Mouse (Mus musculus) stomach, embryonic 16.5 days (tissue): ENCODE data around the gene Smim5. TPM values are rescaled to one million over a fixed set of nuclear protein-coding genes. Genes with fewer than 3 reads are reported as not detected.

Source experiments
- ATAC-seq: fragments of 200-750 bp; cut with Nextera tagmentation; 2 replicates; pipeline ENCODE4 v1.8.0; 2017; ENCODE audit warnings: moderate number of reproducible peaks, moderate TSS enrichment; ENCODE audit not compliant: insufficient read depth, low FRiP score
- H3K27ac ChIP-seq: fragments of 300-500 bp; sonication (generic); 2 replicates; pipeline ENCODE4 v1.5.1; 2014; ENCODE audit warnings: low read length
- H3K27me3 ChIP-seq: fragments of 300-500 bp; sonication (generic); 2 replicates; pipeline ENCODE4 v1.6.1; 2014; ENCODE audit warnings: low read length, control low read depth, mixed read lengths; ENCODE audit not compliant: control insufficient read depth, insufficient read depth
- H3K36me3 ChIP-seq: fragments of 300-500 bp; sonication (generic); 2 replicates; pipeline ENCODE4 v1.6.1; 2014; ENCODE audit warnings: low read length; ENCODE audit not compliant: control insufficient read depth, insufficient read depth
- H3K4me1 ChIP-seq: fragments of 300-500 bp; sonication (generic); 2 replicates; pipeline ENCODE4 v1.6.1; 2014; ENCODE audit warnings: low read length, control low read depth, mixed read lengths; ENCODE audit not compliant: control insufficient read depth, insufficient read depth
- H3K4me2 ChIP-seq: fragments of 300-500 bp; sonication (generic); 2 replicates; pipeline ENCODE4 v1.6.1; 2014; ENCODE audit warnings: low read depth, low read length, mixed read lengths
- H3K4me3 ChIP-seq: fragments of 300-500 bp; sonication (generic); replicated peaks from 2 replicates; pipeline ENCODE4 v1.5.1; 2014; ENCODE audit warnings: mild to moderate bottlenecking, low read length
- H3K9ac ChIP-seq: fragments of 300-500 bp; sonication (generic); 2 replicates; pipeline ENCODE4 v1.6.1; 2014; ENCODE audit warnings: low read length
- H3K9me3 ChIP-seq: fragments of 300-500 bp; sonication (generic); replicated peaks from 2 replicates; pipeline ENCODE4 v1.6.1; 2016; ENCODE audit warnings: low read length, control low read depth; ENCODE audit not compliant: control insufficient read depth
- WGBS: fragments of 180-500 bp; shearing (Covaris S2); extraction: QIAGEN DNeasy Blood & Tissue Kit; methylation state at CpG from one replicate; pipeline ENCODE4 v1.1.7; 2014; 5-methylcytosine and 5-hydroxymethylcytosine counted together
- polyA plus RNA-seq: library from polyadenylated mRNA; unstranded; fragments of >200 nt; fragmentation: Nextera tagmentation; extraction: Ambion mirVana; gene quantifications from 2 replicates; pipeline ENCODE4 v1.2.1, GENCODE M21; 2015

The Smim5 gene
- polyA plus RNA-seq, 1 experiment from 2014 or later = 8.5 TPM

DNA sequence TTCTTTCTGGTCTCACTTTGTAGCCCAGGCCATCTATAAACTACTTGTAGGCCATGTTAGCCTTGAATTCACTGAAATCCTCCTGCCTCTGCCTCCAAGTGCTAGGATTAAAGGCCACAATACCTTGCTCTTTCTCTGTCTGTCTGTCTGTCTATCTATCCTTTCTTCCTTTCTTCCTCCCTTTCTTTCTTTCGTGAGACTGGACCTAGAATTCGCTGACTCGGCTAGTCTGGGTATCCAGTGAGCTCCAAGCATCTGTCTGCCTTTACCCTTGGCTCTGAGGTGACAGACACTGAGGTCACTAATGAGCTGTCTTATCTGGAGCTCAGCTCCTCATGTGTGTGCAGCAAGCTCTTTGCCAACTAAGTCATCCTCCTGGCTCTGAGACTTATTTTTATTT lies 23.8 kb upstream of the Smim5 start:
- Histone ChIP-seq H3K4me2 (no peak overlapping the region), H3K4me1 (0 out of 2 replicates have a peak, but pooled peaks cover 6% of the 10 kb centered on the region), H3K9me3 (no peaks in the 10 kb centered on the region), H3K27ac (no peak overlapping the region), H3K4me3 (no peak overlapping the region), H3K27me3 (no peaks in the 10 kb centered on the region), H3K36me3 (no peaks in the 10 kb centered on the region), H3K9ac (no peak overlapping the region)
- 87% methylated on average over 3 of the region's 3 CpGs for WGBS
- no peak for ATAC-seq

DNA sequence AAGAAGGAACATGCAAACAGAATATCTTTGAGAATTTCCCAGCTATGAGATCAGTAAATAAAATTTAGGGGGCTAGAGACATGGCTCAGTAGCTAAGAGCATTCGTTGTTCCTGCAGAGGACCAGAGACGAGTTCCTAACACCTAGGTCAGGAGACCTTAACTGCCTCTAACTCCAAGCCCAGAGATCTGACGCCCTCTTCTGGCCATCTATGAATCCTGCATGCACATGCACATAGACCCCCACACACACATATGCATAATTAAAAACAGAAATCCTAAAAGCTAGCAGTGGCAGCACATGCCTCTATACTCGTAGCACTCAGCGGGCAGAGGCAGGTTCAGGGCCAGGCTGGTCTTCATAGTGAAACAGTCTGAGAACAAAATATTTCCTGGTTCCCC lies 23.3 kb upstream of the Smim5 start:
- ATAC-seq = no peak
- Histone ChIP-seq H3K27me3 (no peaks in the 10 kb centered on the region), H3K4me2 (no peak overlapping the region), H3K4me1 (0 out of 2 replicates have a peak, but pooled peaks cover 6% of the 10 kb centered on the region), H3K9ac (no peak overlapping the region), H3K9me3 (no peaks in the 10 kb centered on the region), H3K4me3 (no peak overlapping the region), H3K36me3 (no peaks in the 10 kb centered on the region), H3K27ac (peak overlapping the region; percentile 58; the same call in 1 of the 2 replicates)
- 79% methylated on average over 5 of the region's 5 CpGs for WGBS

DNA sequence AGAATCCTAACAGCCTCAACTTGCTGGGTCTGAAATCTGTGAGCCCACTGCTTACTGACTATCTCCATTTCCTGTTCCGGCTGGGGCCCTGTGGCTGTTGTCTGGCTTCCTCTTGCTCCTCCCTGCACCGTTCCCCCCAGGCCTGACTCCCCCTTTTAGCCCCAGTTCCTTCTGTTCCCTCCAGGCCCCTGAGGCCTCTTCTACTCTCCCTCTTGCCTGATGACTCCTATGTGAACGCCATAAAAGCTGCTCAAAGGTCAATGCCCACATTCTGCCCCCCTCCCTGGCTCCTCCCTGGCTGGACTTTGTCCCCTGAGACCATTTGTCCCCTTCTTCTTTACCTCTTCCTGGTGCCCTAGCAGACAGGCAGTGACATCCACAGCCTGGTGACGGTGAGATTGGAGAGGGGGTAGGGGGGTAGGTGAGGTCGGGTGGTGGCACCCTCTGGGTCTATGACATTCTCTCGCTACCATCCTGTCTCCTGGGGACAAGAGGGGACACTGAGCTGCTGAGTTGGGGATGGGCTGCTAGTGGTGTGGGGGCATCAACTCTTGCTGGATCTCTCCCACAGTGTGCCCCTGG lies 22.5 kb upstream of the Smim5 start:
- Histone ChIP-seq H3K27ac (peak overlapping the region; percentile 58), H3K27me3 (no peaks in the 10 kb centered on the region), H3K9me3 (no peaks in the 10 kb centered on the region), H3K4me3 (peak overlapping the region; percentile 5; the same call in 1 of the 2 replicates), H3K36me3 (no peaks in the 10 kb centered on the region), H3K4me2 (no peak overlapping the region), H3K4me1 (0 out of 2 replicates have a peak, but pooled peaks cover 4% of the 10 kb centered on the region), H3K9ac (peak overlapping the region; percentile 31; the same call in 1 of the 2 replicates)
- ATAC-seq = peak; percentile 71
- WGBS = 42% methylated on average over 6 of the region's 6 CpGs

DNA sequence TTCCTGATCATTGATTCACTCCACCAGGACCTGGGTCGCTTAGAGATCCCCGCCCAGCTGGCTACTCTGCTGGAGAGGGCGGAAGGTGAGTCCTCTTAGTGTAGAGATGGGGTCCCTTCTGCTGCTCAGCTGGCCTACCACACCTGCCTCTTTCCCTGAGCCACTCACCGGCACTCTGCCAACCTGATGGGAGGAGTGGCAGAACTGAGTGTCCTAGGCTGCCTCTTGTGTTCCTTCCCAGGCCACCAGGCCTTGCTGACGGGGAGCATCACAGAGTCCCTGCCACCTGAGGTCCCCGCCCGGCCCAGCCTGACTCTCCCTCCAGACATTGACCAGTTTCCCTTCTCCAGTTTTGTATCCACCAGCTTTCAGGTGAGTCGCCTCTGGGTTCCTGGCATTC lies 21.7 kb upstream of the Smim5 start:
- Histone ChIP-seq H3K36me3 (no peaks in the 10 kb centered on the region), H3K9me3 (no peaks in the 10 kb centered on the region), H3K4me2 (no peak overlapping the region), H3K4me1 (0 out of 2 replicates have a peak, but pooled peaks cover 3% of the 10 kb centered on the region), H3K27ac (peak overlapping the region; percentile 47), H3K9ac (0 out of 2 replicates have a peak overlapping the region, but pooled peaks have one; percentile 40), H3K27me3 (no peaks in the 10 kb centered on the region), H3K4me3 (peak overlapping the region; percentile 5; the same call in 1 of the 2 replicates)
- ATAC-seq = no peak
- WGBS = 65% methylated on average over 8 of the region's 8 CpGs

DNA sequence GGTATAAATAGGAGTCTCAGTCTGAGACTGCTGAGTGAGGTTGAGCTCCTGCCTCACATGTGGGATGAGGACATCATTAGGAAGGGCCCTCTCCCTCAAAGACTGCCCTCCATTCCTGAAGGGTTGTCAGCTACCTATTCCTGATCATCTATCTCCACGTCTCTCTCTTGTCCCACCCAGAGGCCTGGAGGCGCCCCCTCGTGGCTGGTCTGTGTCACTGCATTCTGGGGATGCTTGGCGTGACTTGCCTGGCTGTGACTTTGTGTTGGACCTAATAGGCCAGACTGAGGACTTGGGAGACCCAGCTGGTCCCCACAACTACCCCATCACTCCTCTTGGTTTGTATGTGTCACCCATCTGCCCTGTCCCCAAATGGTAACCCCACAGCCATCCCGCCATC lies 18.8 kb upstream of the Smim5 start:
- H3K27me3 ChIP-seq = no peaks in the 10 kb centered on the region
- no peak overlapping the region for H3K9ac ChIP-seq
- H3K36me3 ChIP-seq = no peaks in the 10 kb centered on the region
- ATAC-seq = no peak
- H3K27ac ChIP-seq = no peak overlapping the region
- H3K4me2 ChIP-seq = no peak overlapping the region
- H3K4me1 ChIP-seq = 0 out of 2 replicates have a peak, but pooled peaks cover 3% of the 10 kb centered on the region
- WGBS = 25% methylated on average over 5 of the region's 5 CpGs
- no peaks in the 10 kb centered on the region for H3K9me3 ChIP-seq
- no peak overlapping the region for H3K4me3 ChIP-seq

DNA sequence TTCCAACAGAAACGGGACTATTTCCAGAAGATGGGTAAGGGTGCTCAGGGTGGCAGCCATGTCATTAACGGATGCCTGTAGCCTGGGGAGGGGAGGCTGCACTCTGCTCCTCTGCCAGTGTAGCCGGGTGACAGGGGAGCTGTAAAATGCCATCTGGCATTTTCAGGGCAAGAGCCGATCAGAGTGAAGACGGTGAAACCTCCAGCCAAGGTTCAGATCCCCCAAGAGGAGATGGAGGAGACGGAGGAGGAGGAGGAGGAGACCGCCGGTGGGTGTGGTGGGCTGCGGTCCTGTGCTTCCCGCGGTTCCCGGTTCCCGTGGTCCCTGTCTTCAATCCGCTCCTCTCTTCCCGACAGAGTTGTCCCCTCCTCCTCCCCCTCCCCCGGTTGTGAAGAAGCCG lies 16.5 kb upstream of the Smim5 start:
- no peak overlapping the region for H3K27ac ChIP-seq
- no peak overlapping the region for H3K9ac ChIP-seq
- no peaks in the 10 kb centered on the region for H3K36me3 ChIP-seq
- H3K9me3 ChIP-seq = no peaks in the 10 kb centered on the region
- H3K27me3 ChIP-seq = no peaks in the 10 kb centered on the region
- 37% methylated on average over 15 of the region's 17 CpGs for WGBS
- H3K4me2 ChIP-seq = no peak overlapping the region
- no peak overlapping the region for H3K4me3 ChIP-seq
- 0 out of 2 replicates have a peak, but pooled peaks cover 3% of the 10 kb centered on the region for H3K4me1 ChIP-seq
- ATAC-seq = no peak

DNA sequence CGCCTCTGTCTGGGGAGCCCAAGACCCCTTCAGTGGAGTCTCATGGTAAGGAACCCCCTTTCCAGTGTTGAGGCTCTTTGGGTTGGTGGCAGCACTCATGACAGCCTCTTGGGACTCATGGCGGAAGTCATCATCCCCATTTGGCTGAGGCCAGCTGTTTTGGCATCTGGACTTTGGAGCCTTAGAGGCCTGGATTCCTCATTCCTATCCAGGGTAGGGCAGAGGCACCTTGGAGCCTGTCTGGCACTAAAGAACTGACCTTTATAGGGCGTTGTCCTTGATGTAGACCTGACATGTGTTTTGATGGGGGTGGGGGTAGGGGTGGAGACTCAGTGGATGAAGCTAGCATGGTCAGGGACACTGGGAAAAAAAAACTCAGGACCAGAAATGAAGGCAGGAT lies 15.4 kb upstream of the Smim5 start:
- no peaks in the 10 kb centered on the region for H3K9me3 ChIP-seq
- 0 out of 2 replicates have a peak, but pooled peaks cover 3% of the 10 kb centered on the region for H3K4me1 ChIP-seq
- H3K27ac ChIP-seq = no peak overlapping the region
- 86% methylated on average over 3 of the region's 3 CpGs for WGBS
- peak; percentile 45; the same call in 1 of the 2 replicates for ATAC-seq
- H3K36me3 ChIP-seq = no peaks in the 10 kb centered on the region
- no peak overlapping the region for H3K4me3 ChIP-seq
- H3K9ac ChIP-seq = no peak overlapping the region
- H3K27me3 ChIP-seq = no peaks in the 10 kb centered on the region
- no peak overlapping the region for H3K4me2 ChIP-seq

DNA sequence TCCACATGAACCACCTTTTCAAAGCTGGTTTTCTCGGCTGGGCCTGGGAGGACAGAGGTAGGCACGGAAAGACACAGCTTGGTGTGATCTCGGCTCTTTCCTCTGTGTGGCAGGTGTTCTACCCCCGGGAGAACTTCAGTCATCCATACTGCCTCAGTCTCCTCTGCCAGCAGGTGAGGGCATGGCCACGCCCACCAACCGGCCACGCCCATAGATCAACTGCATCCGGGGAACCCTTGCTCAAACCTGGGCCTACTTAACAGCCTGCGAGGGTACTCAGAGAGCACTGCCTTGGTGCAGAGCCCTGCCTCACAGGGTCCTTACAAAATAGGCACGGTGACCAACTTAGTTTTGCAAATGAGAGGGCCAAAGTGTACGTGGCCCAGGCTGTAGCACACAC lies 14.5 kb upstream of the Smim5 start:
- H3K27ac ChIP-seq = no peak overlapping the region
- no peak overlapping the region for H3K9ac ChIP-seq
- 66% methylated on average over 11 of the region's 11 CpGs for WGBS

GRCm38 (mm10) chr11:115886446-115886845 lies 13.3 kb upstream of the Smim5 start:
- 87% methylated on average over 11 of the region's 11 CpGs for WGBS
- Histone ChIP-seq H3K9ac (no peak overlapping the region), H3K27ac (no peak overlapping the region), H3K4me2 (no peak overlapping the region), H3K4me1 (no peaks in the 10 kb centered on the region), H3K36me3 (no peaks in the 10 kb centered on the region), H3K27me3 (no peaks in the 10 kb centered on the region), H3K4me3 (no peak overlapping the region), H3K9me3 (no peaks in the 10 kb centered on the region)
- no peak for ATAC-seq

More for the DNA sequence above, 14.5 kb upstream of the Smim5 start:
- Histone ChIP-seq H3K4me3 (no peak overlapping the region), H3K9me3 (no peaks in the 10 kb centered on the region), H3K4me2 (no peak overlapping the region), H3K36me3 (no peaks in the 10 kb centered on the region), H3K4me1 (0 out of 2 replicates have a peak, but pooled peaks cover under 1% of the 10 kb centered on the region), H3K27me3 (no peaks in the 10 kb centered on the region)
- ATAC-seq = no peak
